Mouse (Mus musculus) ES-E14 (cell line): ENCODE measurements around the gene Ppil3.

ENCODE experiments used
- CHD2 ChIP-seq: IDR thresholded peaks from 2 replicates; pipeline ENCODE4 v1.6.1; 2014; ENCODE audit warnings: mild to moderate bottlenecking, low read depth, low read length, inconsistent platforms
- MAFK ChIP-seq: IDR thresholded peaks from 2 replicates; pipeline ENCODE4 v1.6.1; 2014; ENCODE audit warnings: mild to moderate bottlenecking, low read depth, low read length, inconsistent platforms; ENCODE audit not compliant: insufficient read depth
- ZC3H11A ChIP-seq: IDR thresholded peaks from 2 replicates; pipeline ENCODE4 v1.6.1; 2012; ENCODE audit warnings: low read depth, mild to moderate bottlenecking, inconsistent platforms, low read length, borderline replicate concordance

DNA sequence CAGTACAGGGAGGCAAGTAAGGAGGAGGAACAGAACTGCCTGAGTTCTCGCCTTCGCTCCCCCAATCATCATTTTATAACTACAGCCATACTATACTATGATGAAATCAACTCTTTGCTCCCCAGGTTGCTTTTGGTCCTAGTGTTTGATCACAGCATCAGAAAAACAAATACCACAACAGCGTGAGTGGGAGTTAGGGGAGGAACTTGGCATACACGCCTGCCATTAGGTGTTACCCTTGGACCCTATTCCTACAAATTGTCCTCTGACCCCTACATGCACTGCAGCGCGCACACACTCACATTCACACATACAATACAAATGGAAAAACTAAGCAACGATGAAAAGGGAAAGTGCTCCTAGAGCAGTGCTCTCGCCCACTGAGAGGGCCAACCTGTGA is 30.4 kb upstream of the Ppil3 start:
- no peak for TF ChIP-seq MAFK
- TF ChIP-seq ZC3H11A = no peak
- no peak for TF ChIP-seq CHD2
